ENCODE assay signal across 17 mouse cellular contexts in genomic region chr11:33008611-33009010, GRCm38 (mm10).
"Had no signal": no experiment of that assay in that cellular context is flagged by ENCODE, and none has a peak within 500 bp of the region (broad histone marks: within the 10 kb centered on the region; RNA-seq: fewer than 3 reads in every experiment).

No protein-coding gene starts in this region.

- H3K4me3 ChIP-seq: lung, embryonic 15.5 days; midbrain, embryonic 10.5 days; midbrain, embryonic 12.5 days; myocyte; neural tube, embryonic 13.5 days; neural tube, embryonic 15.5 days; stomach, embryonic 15.5 days had no signal

- H3K27ac ChIP-seq: lung, embryonic 15.5 days; midbrain, embryonic 10.5 days; midbrain, embryonic 12.5 days; neural tube, embryonic 13.5 days; neural tube, embryonic 15.5 days; stomach, embryonic 15.5 days; stomach, postnatal 0 days had no signal

- H3K27me3 ChIP-seq: lung, embryonic 15.5 days; midbrain, embryonic 12.5 days; neural tube, embryonic 13.5 days; neural tube, embryonic 15.5 days; stomach, embryonic 15.5 days had no signal

- H3K9me3 ChIP-seq: lung, embryonic 15.5 days; midbrain, embryonic 10.5 days; midbrain, embryonic 12.5 days; neural tube, embryonic 13.5 days; neural tube, embryonic 15.5 days; stomach, embryonic 15.5 days had no signal

- DNase-seq: lung, adult 18-20 months; midbrain, embryonic 14.5 days; retina, postnatal 1 day; right cerebral cortex, adult 18-20 months; right cerebral cortex, postnatal 25 days; right cerebral cortex, postnatal 4 days; thymus, adult 2 months; thymus, postnatal 25 days; thymus, postnatal 4 days had no signal

- H3K36me3 ChIP-seq: lung, embryonic 15.5 days; midbrain, embryonic 10.5 days; midbrain, embryonic 12.5 days; neural tube, embryonic 13.5 days; neural tube, embryonic 15.5 days; stomach, embryonic 15.5 days had no signal
